Mouse (Mus musculus) heart, adult 18-20 months (tissue): ENCODE measurements around the gene Rpap3. TPM values are rescaled to one million over a fixed set of nuclear protein-coding genes. Genes with fewer than 3 reads are reported as not detected.
A peak's percentile ranks its signal among the peaks of the same experiment; 100 is the strongest.

Experiments used
- DNase-seq, 2 experiments: peaks; one replicate each; pipeline ENCODE4 v3.0.0; 2021 to 2022; ENCODE audit warnings: mixed read lengths in 1 of 2
- long read RNA-seq, 2 experiments: library from polyadenylated mRNA; stranded (forward); transcript quantifications; one replicate each; pipeline ENCODE4 v2.0.0; 2021
- total RNA-seq, 2 experiments: library from RNA; stranded (reverse); gene quantifications; 2 replicates each; pipeline ENCODE4 v1.2.3; 2021

Rpap3 gene
- 10 to 100 TPM; 14.5 to 15.7 TPM for total RNA-seq
- long read RNA-seq, experiment 1, transcript Rpap3-201 (17 exons, 2,271 nt), result major isoform, 22 of 23 reads
- long read RNA-seq, experiment 1, partial matches to known transcripts, result 1 of 23 reads
- long read RNA-seq, experiment 1, other reads (novel, unspliced or antisense), result 0 of 23 reads
- long read RNA-seq, experiment 2, transcript Rpap3-201 (17 exons, 2,271 nt), result major isoform, 7 of 10 reads
- long read RNA-seq, experiment 2, partial matches to known transcripts, result 0 of 10 reads
- long read RNA-seq, experiment 2, other reads (novel, unspliced or antisense), result 3 of 10 reads

DNA sequence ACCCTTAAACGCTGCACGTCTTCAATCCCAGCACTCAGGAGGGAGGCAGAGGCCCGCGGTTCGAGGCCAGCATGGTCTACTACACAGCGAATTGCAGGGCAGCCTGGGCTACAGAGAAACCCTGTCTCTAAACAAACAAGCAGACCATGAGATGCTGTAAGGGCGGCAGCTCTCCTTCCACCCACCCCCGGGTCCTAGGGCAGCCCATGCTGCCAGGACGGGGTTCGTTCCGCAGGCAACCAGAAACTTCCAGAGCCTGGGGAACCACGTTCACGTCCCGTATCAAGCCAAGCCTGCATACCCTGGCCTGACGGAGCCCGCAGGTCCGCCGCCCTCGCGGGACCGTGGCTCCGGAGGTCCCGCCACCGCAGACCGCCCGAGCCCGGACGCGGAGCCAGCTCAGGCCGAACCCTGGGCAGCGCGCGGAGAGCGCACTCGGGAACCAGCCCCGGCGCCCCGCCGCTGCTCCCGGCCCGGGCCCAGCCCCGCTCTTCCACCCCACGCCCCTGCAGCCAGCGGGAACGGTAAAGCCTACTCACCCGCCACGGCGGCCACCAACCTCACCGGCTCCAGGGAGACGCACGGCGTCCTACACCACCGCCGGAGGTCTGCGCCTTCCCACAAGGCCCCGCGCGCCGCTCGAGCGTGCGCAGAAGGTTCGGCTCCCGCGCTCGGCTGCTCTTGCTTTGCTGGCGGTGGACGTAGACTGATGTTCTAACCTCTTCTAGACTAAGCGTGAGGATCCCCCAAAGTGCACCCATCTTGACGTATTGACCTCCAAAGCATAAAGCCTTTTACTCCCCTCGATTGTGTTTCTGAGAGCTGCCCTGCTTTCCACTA is at the start of gene Rpap3:
TSS of gene Rpap3 (minus strand) at position 615 of the 840 bp plus-strand sequence.
- DNase-seq, result peak; percentile 91 to 92

DNA sequence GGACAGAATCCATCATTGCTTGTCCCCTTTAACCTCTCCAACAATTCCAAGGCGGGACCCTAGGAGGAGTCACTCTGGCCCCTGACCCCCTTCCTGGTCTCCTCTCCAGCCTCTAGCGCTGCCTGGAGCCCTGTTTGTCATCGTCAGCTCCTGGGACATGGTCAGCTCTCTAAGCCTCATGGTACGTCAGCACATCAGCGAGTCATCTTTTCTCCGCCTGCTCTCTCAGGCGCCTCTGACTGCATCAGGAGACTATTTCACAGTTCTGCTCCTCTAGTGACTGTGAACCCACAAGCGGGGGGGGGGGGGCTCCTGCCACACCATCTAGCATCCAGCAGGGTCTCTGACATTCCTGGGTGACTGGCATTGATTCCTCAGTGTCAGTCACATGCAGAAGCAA is 49.7 kb upstream of the Rpap3 start:
- DNase-seq, result no peak

DNA sequence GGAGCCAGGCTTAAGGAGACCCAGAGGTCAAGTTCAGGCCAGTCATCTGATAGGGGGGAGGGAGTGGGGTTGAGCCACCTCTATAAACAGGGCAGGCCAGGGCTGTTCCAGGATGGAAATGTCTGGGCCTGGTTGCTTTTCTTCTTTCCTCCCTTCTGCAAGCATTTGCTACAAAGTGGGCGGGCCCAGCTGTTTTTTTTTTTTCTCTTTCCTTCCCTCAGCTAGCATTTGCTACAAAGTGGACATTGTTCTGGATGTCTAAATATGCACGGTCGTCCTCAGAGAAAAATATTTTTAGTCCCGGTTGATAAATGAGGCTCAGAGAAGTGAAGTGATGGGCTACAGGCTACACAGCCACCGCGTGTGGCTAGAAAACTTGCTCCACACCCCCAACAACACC is 48.9 kb upstream of the Rpap3 start:
- no peak for DNase-seq

DNA sequence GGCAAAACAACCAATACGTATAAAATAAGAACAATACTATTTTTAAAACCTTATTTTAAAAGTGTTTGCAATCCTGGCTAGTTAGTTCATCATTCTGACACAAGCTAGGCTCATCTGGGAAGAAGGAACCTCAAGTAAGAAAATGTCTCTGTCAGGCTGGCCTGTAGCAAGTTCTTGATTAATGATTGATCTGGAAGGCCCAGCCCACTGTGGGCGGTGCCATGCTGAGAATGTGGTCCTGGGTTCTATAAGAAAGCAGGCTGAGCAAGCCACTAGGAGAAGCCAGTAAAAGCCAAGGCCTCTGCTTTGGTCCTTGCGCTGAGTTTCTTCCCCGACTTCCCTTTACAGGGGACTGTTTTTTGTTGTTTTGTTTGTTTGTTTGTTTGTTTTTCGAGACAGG is 46.9 kb upstream of the Rpap3 start:
- DNase-seq, result no peak

DNA sequence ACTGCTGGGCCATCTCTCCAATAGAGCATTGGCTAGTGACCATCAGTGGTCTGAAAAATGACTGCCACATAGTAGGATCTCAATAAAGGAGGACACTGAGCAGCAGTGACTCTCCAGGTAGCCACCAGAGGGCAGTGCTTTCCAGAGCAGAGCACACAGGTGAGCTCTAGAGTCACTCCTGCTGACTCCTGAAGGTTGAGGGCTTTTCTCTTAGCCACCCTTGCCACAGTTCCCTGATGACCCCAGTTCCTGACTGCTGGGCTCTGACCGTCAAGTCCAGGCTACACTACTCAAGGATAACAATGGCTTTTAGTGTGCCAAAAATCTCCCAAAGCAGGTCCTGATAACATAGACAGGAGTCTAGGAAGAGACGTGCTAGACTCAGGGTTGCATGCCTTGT is 46.1 kb upstream of the Rpap3 start:
- DNase-seq, result peak in 1 of 2 experiments; percentile 53

DNA sequence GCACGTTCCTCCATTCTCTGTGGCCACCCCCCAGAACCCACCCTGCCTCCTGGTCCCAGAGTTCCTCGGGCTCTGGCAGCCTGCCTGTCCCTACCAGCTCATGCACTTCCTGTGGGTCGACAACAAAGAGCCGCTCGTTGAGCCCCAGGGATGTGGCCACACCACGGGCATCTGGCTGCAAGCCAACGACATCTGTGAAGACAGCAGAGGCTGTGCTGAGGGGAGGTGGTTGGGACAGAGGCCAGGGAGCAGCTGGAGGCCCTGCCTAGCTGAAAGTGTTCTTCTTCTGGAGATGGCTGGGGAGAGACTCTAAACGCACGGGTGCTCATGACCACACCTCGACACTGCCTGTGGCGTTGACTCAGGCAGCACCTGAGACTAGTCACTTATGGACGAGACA is 45.1 kb upstream of the Rpap3 start:
- DNase-seq, result peak; percentile 59 to 72

DNA sequence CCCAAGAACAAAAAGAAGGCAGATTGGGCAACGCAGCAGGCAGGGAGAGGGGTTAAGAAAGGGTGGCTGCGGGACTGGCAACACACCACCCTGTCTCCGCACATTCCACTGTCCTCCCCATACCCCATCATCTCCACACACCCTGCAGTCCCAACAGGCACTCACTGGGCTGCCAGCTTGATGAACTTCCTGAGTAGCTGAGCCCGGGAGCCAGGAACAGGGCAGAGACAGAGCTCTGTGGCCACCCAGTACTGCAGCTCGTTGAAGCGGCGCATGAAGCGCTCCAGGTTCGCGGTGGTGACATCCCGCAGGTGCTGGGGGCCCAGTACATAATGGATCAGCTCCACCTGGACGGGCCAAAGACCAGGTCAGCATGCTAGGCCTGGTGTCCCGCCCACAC is 44.2 kb upstream of the Rpap3 start:
- no peak for DNase-seq

DNA sequence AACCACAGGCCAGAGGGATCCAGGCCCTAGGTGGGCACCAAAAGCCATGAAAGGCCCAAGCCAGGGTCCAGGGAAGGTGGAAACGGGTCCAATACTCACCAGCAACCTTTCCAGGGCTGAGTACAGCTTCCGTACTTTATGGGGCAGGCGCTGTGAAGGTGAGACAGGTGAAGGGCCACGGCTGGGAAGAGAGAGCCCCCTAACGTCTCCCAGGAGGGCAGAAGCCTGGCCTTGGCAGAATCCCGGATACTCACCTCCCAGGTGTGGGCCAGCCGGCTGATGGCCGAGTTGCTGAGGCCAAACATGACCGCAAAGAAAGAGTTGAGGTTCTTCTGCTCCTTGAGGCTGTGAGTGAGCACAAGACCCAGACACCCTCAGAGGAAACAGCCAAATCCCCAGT is 43.8 kb upstream of the Rpap3 start:
- DNase-seq, result no peak

DNA sequence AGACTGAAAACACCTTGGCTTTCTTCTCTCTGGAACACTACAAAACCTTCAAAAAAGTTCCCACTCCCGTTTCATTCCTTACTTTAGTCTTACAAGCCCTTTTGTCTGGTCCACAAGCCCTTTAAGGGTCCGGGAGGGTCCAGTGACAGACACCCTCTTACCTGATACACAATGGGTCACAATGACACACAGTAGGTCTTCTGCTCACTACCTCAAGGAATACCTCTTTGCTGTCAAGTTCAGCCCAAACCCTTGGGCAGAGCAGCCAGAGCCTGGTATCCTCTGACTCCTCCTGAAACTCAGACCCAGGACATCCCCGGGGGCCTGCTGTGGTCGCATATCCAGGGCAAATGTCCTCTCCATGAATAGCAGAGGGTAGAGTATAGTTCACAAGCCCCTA is 43.3 kb upstream of the Rpap3 start:
- DNase-seq, result no peak

DNA sequence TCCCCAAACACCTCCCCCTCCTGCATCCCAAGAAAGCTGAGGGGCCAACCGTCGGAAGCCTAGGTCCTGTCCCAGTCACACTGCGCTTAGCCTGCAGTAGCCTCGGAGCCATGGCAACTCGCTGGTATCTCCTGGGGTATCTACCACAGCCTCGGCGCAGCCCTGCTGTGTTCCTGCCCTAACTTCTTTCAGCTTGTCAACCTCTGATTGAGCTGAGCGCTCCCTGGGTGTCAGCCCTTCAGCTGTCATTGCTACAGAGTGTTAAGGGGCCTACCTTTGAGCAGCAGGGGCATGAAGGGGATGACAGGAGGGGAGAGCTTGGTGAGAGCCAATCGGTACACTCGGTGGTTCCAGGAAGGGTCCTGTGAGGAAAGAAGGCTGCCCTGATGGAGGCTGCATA is 42.7 kb upstream of the Rpap3 start:
- DNase-seq, result no peak

DNA sequence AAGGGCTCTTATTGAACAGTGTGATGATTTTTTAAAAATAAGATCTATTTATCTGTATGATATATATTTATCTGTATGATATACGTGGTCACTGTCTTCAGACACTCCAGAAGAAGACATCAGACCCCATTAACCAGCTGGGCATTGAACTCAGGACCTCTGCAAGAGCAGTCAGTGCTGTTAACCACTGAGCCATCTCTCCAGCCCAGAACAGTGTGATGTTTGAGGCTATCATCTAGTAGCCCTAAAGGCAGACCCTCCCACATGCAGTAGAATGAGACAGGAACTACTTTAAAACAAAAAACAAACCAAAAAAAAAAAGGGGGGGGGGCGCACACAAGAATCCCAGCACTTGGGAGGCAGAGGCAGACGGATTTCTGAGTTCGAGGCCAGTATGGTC is 41.9 kb upstream of the Rpap3 start:
- no peak for DNase-seq

DNA sequence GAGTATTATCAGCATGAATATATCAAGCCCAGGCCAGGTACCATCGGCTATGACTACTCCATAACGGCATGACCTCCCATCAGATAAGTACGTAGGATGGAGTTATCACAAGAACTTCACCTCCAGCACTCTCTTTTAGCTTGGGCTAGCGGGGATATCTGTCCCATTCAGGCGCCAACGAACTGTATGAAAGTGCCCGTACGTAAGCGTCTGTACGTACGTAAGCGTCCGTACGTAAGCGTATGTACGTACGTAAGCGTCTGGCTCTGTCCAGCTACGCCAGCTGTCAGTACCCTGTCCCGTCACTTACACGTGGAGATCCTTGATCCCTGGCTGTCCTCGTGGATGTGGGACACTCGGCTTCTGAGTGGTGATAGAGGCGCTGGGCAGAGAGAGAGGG is 41.1 kb upstream of the Rpap3 start:
- DNase-seq, result no peak

DNA sequence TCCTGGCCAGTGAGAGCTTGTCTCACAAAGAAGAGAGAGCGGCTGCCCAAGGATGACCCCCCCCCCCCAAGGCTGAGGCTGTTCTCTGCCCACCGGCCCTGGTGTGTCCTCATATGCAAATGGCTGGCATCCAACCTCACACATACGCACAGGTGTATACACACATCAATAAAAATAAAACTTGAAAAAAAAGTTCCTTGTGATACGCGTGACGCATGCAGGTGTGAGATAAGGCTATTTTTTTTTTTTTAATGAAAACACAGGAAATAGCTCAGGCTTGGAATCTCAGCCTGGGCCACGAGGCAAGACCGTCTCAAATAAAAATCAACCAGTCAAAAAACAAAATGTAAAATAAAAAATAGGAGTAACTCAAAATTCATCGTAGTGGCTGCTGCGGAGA is 40.7 kb upstream of the Rpap3 start:
- no peak for DNase-seq

DNA sequence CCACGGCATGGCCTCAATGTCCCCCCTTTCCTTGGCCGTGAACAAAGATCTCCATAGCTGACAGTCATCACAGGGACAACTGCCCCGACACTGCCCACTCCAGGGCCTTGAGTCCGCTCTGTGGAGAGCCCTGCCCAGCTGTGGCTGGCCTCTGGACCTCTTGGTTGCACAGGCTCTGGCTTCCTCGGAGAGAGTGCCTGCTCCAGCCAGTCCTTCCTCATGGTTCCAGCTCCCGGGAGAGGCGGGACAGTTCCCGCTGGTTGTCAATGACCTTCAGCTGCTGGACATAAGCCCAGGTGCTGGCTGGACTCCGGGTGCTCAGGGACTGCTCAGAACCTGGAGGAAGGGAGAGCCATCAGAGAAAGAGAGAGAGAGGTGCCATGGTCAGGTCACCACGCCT is 39.7 kb upstream of the Rpap3 start:
- DNase-seq, result peak; percentile 84 to 91

DNA sequence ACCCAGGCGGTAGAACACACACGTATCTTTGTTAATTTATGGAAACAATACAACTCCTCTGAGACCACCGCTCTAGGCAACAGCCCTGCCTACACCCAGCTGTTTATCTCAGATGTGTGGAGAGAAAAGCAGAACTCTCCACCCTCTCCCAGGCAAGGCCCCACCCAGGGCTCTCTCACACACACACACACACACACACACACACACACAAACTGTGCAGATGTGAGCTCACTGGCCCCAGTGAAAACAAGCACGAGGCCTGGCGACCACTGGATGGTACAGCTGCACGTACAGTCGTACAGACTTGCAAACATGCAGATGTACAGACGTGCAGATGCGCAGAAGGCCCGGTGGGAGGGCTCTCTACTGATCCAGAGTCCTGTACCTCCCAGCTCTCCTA is 39.3 kb upstream of the Rpap3 start:
- peak; percentile 49 to 55 for DNase-seq

DNA sequence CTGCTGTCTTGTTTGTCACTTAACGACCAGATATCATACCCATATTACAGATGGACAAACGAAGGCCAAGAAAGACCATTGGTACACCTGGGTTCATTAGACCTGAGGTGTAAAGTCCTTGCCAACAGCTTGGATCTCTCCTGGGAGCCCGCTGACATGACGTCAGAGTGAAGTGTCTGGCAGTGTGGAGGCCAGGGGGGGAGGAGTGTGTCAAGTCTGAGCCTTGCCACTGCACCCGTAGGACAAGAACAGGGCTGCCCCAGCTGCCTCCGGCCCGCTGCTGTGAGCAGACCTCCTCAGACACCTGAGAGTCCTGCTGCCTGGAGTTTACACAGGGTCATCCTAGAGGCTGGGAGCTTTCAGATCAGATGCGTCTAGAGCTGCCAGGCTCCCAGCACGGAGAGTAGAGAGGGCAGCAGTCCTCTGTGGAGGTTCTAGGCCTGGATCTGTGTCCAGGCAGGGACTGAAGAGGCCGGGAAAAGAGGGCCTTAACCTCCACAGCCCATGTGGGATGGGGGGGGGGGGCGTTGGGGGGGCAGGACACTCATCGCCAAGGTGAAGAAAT is 38.4 kb upstream of the Rpap3 start:
- DNase-seq, result no peak

DNA sequence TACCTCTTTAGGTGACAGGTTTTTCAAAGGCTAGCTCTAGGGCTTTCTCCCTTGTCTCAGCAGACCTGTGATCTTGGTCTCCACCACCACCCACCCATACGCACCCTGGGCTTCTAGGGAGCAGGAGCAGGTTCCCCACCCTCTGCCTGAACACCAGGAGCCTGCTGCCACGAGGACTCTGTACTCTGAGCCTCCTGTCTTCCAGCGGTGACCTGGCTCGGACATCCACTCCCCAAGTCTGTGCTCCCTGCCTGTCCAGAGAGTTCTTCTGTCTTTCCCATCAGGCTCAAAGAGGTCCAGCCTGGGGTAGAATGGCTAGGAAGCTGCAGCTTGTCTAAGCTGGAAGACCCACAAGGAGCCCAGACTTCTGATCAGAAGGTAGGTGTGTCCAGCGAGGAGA is 37.6 kb upstream of the Rpap3 start:
- no peak for DNase-seq

DNA sequence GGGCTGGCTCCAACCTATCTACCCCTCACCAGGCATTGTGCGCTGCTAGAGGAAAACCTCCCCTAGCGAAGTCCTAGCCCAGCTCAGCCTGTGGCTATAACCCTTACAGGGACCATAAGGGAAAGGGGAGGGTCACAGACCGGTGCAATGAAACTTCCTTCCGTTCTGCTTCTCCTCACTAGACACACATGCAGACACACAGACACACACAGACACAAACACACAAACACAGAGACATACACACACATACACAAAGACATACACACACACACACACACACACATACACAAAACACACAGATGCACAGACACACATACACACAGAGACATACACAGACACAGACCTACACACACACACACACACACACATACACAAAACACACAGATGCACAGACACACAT is 37.0 kb upstream of the Rpap3 start:
- DNase-seq, result no peak

DNA sequence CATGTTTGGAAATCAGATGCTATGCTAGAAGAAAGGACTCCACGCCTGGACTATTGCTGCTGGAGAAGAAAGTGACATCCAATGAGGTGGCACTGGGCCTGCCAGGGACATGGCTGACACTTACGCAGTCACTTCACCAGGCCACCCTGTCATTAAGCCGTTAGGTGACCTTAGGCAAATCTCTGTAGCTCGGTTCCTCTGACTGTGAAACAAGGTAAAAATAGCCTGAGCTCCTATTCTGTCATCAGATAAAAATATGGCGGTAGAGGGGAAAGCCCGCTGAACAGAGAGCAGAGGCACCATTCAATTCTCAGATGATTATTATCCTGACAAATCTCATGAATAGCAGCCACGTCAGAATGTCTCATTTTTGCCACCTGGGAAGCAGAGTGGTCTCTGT is 36.4 kb upstream of the Rpap3 start:
- no peak for DNase-seq

DNA sequence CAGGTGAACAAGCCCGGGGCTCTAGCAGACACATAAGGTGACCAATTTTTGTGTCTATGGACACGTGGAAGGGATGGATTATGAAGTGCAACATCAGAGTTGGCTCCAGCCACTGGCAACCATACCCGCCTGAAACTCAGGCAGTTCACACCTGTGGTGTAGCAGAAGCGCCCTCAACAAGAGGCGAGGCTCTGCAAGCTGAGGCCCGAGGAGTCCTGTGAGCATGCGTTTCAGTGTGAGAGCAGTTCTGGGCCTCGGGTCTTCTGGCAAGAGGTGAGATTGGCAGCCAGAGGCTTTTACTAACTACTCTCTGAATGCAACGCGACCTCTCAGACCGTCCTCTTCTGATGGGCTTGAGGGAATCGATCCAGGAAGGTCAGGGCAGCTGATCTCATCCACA is 36.0 kb upstream of the Rpap3 start:
- DNase-seq, result no peak

DNA sequence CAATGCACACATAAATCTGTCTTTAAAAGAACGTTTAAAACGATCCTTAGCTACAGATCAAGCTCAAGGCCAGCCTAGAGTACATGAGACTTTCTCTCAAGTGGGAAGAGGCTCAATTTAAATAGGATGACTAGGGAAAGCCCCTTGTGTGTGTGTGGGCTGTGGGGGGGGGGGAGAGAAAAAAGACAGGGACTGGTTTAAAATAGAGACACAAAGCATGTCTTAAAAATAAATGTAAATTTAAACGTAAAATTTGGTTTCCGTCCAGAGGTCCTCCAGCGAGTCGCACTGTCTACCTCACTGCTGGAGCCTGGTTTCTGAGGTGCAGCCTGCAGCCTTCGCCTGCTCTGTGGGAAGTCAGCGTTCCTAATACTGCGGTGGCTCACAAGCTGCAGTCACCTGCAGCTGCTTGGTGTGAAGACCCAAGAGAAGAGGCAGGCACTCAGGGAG is 34.7 kb upstream of the Rpap3 start:
- no peak for DNase-seq

DNA sequence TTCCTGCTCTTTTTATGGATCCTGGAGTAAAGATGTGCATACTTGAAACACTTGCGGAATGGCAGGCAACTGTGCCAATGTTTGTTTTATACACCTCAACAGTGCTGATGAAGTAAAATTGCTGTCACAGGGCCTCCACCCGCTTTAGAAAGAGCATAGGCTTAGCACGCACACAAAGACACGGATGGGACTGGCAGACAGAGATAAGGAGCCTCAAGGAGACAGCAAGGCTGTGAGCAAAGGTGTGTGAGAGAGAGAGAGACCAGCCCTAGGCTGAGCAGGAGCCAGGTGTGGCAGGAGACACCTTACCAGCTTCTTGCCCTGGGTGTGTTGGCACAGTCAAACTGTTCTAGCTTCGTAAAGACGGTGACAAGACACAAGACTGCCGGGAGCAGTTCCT is 33.3 kb upstream of the Rpap3 start:
- DNase-seq, result no peak

DNA sequence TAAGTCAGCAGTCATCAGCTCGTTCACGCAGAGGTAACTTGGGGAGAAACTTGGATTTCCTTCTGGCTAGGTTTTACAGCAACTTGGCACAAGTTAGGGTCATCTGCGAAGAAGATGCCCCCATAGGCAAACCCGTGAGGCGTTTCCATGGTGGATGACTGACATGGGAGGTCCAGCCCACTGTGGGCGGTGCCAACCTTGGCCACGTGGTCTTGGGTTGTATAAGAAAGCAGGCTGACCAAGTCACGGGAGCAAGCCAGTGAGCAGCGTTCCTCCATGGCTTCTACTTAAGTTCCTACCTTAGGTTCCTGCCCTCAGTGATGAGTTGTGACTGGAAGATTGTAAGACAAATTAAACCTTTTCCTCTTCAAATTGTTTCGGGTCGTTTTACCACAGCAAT is 26.4 kb upstream of the Rpap3 start:
- no peak for DNase-seq

DNA sequence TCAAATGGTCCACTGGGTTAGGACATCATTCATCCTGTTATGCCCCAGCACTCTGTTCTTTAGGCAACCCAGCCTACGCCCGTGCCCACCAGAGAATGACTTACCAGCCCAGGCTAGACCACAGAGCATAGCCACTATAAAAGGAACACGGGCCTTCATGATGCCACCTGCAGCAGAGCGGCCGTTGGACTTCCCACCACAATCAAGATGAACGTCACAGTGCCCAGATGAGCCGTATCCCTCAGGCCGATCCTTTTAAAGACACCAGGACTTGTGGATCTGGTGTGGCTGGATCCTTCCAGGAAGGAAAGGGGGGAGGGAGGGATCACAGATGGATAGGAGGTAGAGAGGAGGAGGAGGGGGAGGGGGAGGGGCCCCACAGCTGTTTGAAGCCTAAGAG is 25.5 kb upstream of the Rpap3 start, which contains the start of gene Endou:
TSS of gene Endou (minus strand) at position 229 of the 400 bp plus-strand sequence.
- no peak for DNase-seq
